Mouse (Mus musculus) forebrain, embryonic 14.5 days (tissue): ENCODE data around the gene Ankrd23. TPM values are rescaled to one million over a fixed set of nuclear protein-coding genes. Genes with fewer than 3 reads are reported as not detected.

ENCODE experiments used
- ATAC-seq: fragments of 200-750 bp; cut with Nextera tagmentation; 2 replicates; pipeline ENCODE4 v1.8.0; 2017; ENCODE audit warnings: mild to moderate bottlenecking, moderate library complexity
- DNase-seq: peaks from one replicate; pipeline ENCODE4 v3.0.0-alpha.2; 2015; ENCODE audit warnings: low spot score
- H3K27ac ChIP-seq: fragments of 300-500 bp; sonication (generic); 2 replicates; pipeline ENCODE4 v1.5.1; 2014; ENCODE audit warnings: low read depth, mild to moderate bottlenecking, control low read depth, low read length, moderate library complexity
- H3K27me3 ChIP-seq: fragments of 300-500 bp; sonication (generic); replicated peaks from 2 replicates; pipeline ENCODE4 v1.6.1; 2014; ENCODE audit warnings: low read length, control low read depth, mixed read lengths; ENCODE audit not compliant: control insufficient read depth, insufficient read depth
- H3K36me3 ChIP-seq: fragments of 300-500 bp; sonication (generic); 2 replicates; pipeline ENCODE4 v1.6.1; 2014; ENCODE audit warnings: low read length, control low read depth; ENCODE audit not compliant: control insufficient read depth, insufficient read depth
- H3K4me1 ChIP-seq: fragments of 300-500 bp; sonication (generic); 2 replicates; pipeline ENCODE4 v1.6.1; 2014; ENCODE audit warnings: antibody characterized with exemption, low read length, control low read depth; ENCODE audit not compliant: control insufficient read depth, insufficient read depth
- H3K4me2 ChIP-seq: fragments of 300-500 bp; sonication (generic); 2 replicates; pipeline ENCODE4 v1.6.1; 2014; ENCODE audit warnings: mild to moderate bottlenecking, control low read depth, low read length
- H3K4me3 ChIP-seq: fragments of 300-500 bp; sonication (generic); 2 replicates; pipeline ENCODE4 v1.5.1; 2014; ENCODE audit warnings: low read depth, low read length, control low read depth
- H3K9ac ChIP-seq: fragments of 300-500 bp; sonication (generic); 2 replicates; pipeline ENCODE4 v1.6.1; 2014; ENCODE audit warnings: mild to moderate bottlenecking, low read length, control low read depth, moderate library complexity
- H3K9me3 ChIP-seq: fragments of 300-500 bp; sonication (generic); replicated peaks from 2 replicates; pipeline ENCODE4 v1.6.1; 2016; ENCODE audit warnings: low read length, control low read depth, mixed read lengths; ENCODE audit not compliant: control insufficient read depth
- WGBS: fragments of 180-500 bp; shearing (Covaris S2); extraction: QIAGEN DNeasy Blood & Tissue Kit; methylation state at CpG from one replicate; pipeline ENCODE4 v1.1.7; 2014; 5-methylcytosine and 5-hydroxymethylcytosine counted together
- polyA plus RNA-seq: library from polyadenylated mRNA; unstranded; fragments of >200 nt; fragmentation: Nextera tagmentation; extraction: Ambion mirVana; gene quantifications from 2 replicates; pipeline ENCODE4 v1.2.1, GENCODE M21; 2014

Ankrd23 gene
- polyA plus RNA-seq, 1 experiment from 2014 or later = 3.8 TPM

DNA sequence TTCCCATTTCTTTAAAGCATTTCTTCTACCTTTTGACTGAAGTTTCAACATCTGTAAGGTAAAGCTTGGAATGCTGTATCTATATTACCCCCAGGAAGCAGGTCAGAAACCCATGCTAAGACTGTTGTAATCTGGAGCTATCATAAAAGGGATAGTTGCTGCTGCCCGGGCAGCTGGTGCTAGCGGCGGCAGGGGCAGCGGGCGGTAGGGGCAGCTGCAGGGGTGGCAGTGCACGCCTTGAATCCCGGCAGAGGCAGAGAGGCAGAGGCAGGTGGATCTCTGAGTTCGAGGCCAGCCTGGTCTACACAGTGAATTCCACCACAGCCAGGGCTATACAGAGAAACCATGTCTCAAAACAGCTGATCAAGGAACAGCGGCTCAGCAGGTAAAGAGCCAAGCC is 6.2 kb upstream of the Ankrd23 start:
- WGBS = 92% methylated on average over 9 of the region's 9 CpGs
- DNase-seq (no peak), ATAC-seq (no peak)
- no peak overlapping the region for H3K4me2 ChIP-seq
- H3K27me3 ChIP-seq = no peaks in the 10 kb centered on the region
- no peak overlapping the region for H3K27ac ChIP-seq
- peaks cover 8% of the 10 kb centered on the region for H3K4me1 ChIP-seq
- H3K36me3 ChIP-seq = peaks cover 32% of the 10 kb centered on the region
- H3K9me3 ChIP-seq = no peaks in the 10 kb centered on the region
- H3K9ac ChIP-seq = no peak overlapping the region
- no peak overlapping the region for H3K4me3 ChIP-seq

DNA sequence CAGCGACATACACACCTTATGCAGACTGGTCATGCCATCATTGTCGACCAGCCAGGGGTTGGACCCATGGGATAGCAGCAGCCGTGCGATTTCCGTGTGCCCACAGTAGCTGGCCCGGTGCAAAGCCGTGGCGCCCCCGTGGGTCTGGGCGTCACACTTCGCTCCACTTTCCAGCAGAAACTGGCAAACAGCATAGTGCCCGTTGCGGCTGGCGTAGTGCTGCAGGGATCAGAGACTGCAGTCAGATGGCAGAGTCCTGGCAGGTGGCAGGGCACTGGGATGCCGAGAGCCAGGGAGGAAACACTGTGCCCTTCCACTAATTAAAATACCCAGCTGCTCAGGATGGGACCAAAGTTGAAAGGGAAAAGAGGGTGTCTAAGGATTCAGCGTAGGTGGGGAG is 5.2 kb upstream of the Ankrd23 start:
- Histone ChIP-seq H3K4me2 (no peak overlapping the region), H3K27me3 (no peaks in the 10 kb centered on the region), H3K36me3 (peaks cover 27% of the 10 kb centered on the region), H3K4me1 (peaks cover 5% of the 10 kb centered on the region), H3K9me3 (no peaks in the 10 kb centered on the region), H3K9ac (no peak overlapping the region), H3K27ac (no peak overlapping the region), H3K4me3 (no peak overlapping the region)
- 90% methylated on average over 16 of the region's 16 CpGs for WGBS
- DNase-seq = no peak
- no peak for ATAC-seq

DNA sequence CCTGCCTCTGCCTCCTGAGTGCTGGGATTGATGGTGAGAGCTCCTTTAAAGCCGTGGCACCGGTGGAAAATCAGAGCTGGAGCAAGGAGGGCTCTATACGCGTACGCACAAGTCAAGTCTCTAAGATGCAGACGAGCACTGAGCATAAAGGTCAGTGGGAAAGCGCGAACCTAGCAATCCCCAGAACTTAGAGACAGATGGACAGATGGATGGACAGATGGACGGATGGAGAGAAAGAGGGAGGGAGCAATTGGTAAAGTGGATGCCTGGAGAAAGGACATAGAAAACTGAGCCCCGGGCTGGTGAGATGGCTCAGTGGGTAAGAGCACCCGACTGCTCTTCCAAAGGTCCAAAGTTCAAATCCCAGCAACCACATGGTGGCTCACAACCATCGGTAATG is 4.1 kb upstream of the Ankrd23 start:
- Histone ChIP-seq H3K9me3 (no peaks in the 10 kb centered on the region), H3K9ac (no peak overlapping the region), H3K4me2 (no peak overlapping the region), H3K36me3 (peaks cover 27% of the 10 kb centered on the region), H3K4me1 (no peaks in the 10 kb centered on the region), H3K27ac (no peak overlapping the region), H3K4me3 (no peak overlapping the region), H3K27me3 (no peaks in the 10 kb centered on the region)
- ATAC-seq (no peak), DNase-seq (no peak)
- WGBS = 94% methylated on average over 12 of the region's 12 CpGs

DNA sequence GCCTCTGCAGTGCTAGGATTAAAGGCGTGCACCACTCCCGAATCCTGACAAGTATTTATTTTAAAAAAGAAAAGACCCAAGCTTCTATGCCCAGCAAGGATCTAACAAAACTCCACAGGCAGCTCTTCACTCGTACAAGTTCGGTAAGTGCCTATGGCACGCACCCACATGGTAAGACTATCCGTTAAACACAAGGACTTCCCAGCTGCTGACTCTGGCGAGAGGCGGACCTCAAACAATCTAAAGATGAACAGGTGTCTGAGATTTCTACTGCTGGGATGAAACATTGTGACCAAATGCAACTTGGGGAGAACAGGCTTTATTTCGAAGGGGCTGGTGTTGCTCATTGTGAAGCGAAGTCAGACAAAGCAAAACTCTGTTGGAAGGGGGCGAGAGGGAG is 3.4 kb upstream of the Ankrd23 start:
- Histone ChIP-seq H3K27ac (no peak overlapping the region), H3K4me3 (no peak overlapping the region), H3K36me3 (peaks cover 27% of the 10 kb centered on the region), H3K27me3 (no peaks in the 10 kb centered on the region), H3K9me3 (no peaks in the 10 kb centered on the region), H3K4me2 (no peak overlapping the region), H3K9ac (no peak overlapping the region), H3K4me1 (no peaks in the 10 kb centered on the region)
- DNase-seq = no peak
- no peak for ATAC-seq
- WGBS = 92% methylated on average over 11 of the region's 11 CpGs

DNA sequence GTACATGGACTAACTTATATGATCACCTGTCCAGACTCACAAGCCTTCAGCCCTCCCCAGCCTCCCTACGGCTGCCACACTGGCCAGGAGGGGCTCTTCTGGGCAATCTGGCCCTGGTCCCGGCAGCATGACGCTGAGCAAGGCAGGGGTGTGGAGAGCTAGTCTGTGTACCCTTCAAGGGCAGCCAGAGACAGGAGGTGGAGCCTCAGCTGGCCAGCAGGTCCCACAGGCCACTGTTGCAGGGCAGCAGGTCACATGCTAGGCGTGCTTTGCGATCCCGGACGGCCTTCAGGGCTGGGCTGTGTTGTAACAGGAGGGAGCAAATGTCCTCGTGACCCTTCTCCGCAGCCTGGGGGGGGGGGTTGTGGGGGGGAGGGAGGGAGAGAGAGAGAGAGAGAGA is 2.5 kb upstream of the Ankrd23 start, which contains the start of gene Gm42417:
Gene Gm42417 (minus strand): TSS at position 244 of the 400 bp plus-strand sequence.
- Histone ChIP-seq H3K36me3 (peaks cover 27% of the 10 kb centered on the region), H3K4me3 (no peak within 1 kb of the TSS), H3K27me3 (no peaks in the 10 kb centered on the region), H3K27ac (no peak within 1 kb of the TSS), H3K4me2 (no peak within 1 kb of the TSS), H3K9me3 (no peaks in the 10 kb centered on the region), H3K9ac (no peak within 1 kb of the TSS), H3K4me1 (no peaks in the 10 kb centered on the region)
- DNase-seq (no peak), ATAC-seq (no peak)
- WGBS = 74% methylated on average over 9 of the region's 9 CpGs

DNA sequence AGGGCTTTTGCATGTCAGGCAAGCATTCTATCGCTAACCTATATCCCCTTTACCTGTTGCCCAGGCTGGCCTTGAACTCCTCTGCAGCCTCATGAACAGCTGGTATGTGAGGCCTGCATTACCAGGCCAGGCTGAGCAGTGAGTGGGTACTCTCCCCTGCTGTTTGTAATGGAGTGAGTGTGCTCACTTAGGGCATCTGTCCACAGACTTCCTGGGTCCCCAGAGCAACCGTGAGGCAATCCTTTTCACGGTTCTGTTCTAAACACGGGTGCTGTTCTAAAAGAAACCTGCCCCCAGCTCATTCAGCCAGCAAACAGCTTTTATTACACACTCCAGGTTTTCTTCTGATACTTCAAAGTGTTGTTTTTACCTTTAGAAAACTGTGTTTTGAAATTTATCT is 2.0 kb upstream of the Ankrd23 start:
- H3K27me3 ChIP-seq = no peaks in the 10 kb centered on the region
- ATAC-seq (no peak), DNase-seq (no peak)
- H3K27ac ChIP-seq = no peak overlapping the region
- no peak overlapping the region for H3K4me3 ChIP-seq
- peaks cover 27% of the 10 kb centered on the region for H3K36me3 ChIP-seq
- H3K9ac ChIP-seq = no peak overlapping the region
- no peaks in the 10 kb centered on the region for H3K9me3 ChIP-seq
- 81% methylated on average over 4 of the region's 4 CpGs for WGBS
- H3K4me1 ChIP-seq = no peaks in the 10 kb centered on the region
- no peak overlapping the region for H3K4me2 ChIP-seq

DNA sequence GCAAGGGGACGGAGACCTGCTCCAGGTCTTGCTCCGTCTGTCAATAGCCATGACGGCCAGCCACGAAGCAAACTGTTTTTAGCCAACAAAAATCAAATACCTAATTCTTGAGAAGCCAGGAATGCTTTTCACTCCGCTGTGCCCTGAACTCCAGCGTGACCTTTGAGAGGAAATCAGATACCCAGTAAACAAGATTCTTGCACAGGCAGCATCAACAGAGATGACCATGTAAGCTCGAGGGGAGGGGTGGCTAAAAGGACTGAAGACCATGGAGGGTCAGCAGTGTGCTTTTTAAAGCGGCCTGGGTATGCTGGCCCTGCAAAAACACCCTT is 320 bp downstream of the Ankrd23 start:
- H3K27me3 ChIP-seq = no peaks in the 10 kb centered on the region
- peaks cover 23% of the 10 kb centered on the region for H3K36me3 ChIP-seq
- H3K9ac ChIP-seq = no peak overlapping the region
- H3K4me3 ChIP-seq = no peak overlapping the region
- ATAC-seq = no peak
- no peak overlapping the region for H3K4me2 ChIP-seq
- 88% methylated on average over 8 of the region's 8 CpGs for WGBS
- H3K9me3 ChIP-seq = no peaks in the 10 kb centered on the region
- DNase-seq = no peak
- no peak overlapping the region for H3K27ac ChIP-seq
- H3K4me1 ChIP-seq = no peaks in the 10 kb centered on the region

DNA sequence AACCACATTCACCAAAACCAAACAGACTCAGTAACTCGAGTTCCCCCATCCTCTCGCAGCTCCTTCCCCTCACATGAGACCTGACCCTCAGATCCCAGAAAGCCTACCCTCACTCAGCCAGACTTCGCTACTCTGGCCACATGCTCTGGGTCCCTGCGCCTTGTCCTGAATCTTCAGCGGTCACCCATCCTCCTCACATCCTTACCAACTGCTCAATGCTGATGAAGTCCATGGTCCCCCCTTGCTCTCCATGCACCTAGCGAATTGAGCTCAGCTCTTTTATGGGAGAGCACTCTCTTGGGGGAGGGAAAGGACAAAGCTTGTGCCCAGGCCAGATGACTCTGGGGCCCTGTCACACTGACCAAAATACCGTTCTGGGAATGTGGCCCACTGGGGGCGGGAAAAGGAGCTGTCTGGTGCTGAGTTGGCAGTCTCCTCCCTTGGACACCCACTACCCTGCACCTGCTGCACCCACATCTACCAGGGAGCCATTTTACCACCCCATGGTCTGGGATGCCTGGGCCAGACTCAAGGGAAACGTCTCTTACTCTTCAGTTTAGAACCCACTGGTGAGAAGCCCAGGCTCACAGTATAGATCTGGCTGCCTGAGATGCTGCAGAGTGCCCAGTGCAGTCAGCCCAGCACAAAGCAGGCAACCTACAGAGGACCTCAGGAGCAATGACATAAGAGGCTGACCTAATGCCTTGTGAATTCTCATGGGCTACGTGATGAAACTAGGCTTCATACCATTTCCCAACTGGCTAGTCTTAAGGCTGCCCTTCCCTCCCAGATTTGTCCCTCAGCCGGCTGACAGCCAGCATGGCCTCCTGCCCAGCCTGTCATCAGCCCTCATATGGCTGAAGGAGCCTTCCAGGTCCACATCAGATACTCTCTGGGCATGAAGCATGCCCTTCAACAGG is 946 bp downstream of the Ankrd23 start:
- H3K4me1 ChIP-seq = no peaks in the 10 kb centered on the region
- no peak overlapping the region for H3K9ac ChIP-seq
- H3K36me3 ChIP-seq = peaks cover 21% of the 10 kb centered on the region
- no peak overlapping the region for H3K27ac ChIP-seq
- H3K9me3 ChIP-seq = no peaks in the 10 kb centered on the region
- no peak overlapping the region for H3K4me3 ChIP-seq
- no peaks in the 10 kb centered on the region for H3K27me3 ChIP-seq
- 87% methylated on average over 11 of the region's 11 CpGs for WGBS
- ATAC-seq = no peak
- H3K4me2 ChIP-seq = no peak overlapping the region
- no peak for DNase-seq

DNA sequence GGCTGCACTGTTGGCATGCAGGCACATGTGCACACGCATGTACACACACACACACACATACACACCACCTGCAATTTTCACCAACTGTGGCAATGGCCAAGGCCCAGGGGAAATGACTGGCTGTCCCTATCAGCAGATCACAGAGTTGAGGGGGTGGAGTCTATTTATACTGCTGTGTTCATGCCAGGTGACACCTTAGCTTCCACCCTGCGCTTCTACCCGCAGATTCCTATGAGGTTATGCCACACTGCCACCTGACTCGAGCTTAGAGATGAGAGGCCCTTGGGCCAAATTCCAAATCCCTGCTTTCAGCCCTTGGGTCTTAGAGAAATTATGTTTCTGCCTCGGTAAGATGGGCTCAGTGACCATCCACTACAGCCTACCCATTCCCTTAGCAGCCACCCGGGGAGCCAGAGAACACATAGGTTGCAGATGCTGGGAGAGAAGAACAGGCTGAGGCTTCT is 2.1 kb downstream of the Ankrd23 start:
- no peak for ATAC-seq
- whole genome bisulfite sequencing = 87% methylated on average over 6 of the region's 6 CpGs
- H3K4me1 ChIP-seq = no peaks in the 10 kb centered on the region

More for the DNA sequence above, 2.1 kb downstream of the Ankrd23 start:
- H3K4me2 ChIP-seq = no peak overlapping the region
- H3K36me3 ChIP-seq = peaks cover 15% of the 10 kb centered on the region; the same call in 1 of the 2 replicates
- no peaks in the 10 kb centered on the region for H3K9me3 ChIP-seq
- H3K27me3 ChIP-seq = no peaks in the 10 kb centered on the region
- H3K9ac ChIP-seq = no peak overlapping the region
- H3K4me3 ChIP-seq = no peak overlapping the region
- H3K27ac ChIP-seq = no peak overlapping the region
- no peak for DNase-seq
